Mouse (Mus musculus) ES-E14 (cell line): ENCODE results near the gene Unc5c.

ENCODE experiments used
- CHD2 ChIP-seq: IDR thresholded peaks from 2 replicates; pipeline ENCODE4 v1.6.1; 2014; ENCODE audit warnings: mild to moderate bottlenecking, low read depth, low read length, inconsistent platforms
- HCFC1 ChIP-seq: IDR thresholded peaks from 2 replicates; pipeline ENCODE4 v1.6.1; 2012; ENCODE audit warnings: low read length, inconsistent platforms, borderline replicate concordance; ENCODE audit not compliant: insufficient read depth
- MAFK ChIP-seq: IDR thresholded peaks from 2 replicates; pipeline ENCODE4 v1.6.1; 2014; ENCODE audit warnings: mild to moderate bottlenecking, low read depth, low read length, inconsistent platforms; ENCODE audit not compliant: insufficient read depth
- ZC3H11A ChIP-seq: IDR thresholded peaks from 2 replicates; pipeline ENCODE4 v1.6.1; 2012; ENCODE audit warnings: low read depth, mild to moderate bottlenecking, inconsistent platforms, low read length, borderline replicate concordance
- ZNF384 ChIP-seq: IDR thresholded peaks from 2 replicates; pipeline ENCODE4 v1.6.1; 2012; ENCODE audit warnings: low read depth, low read length, inconsistent platforms

DNA sequence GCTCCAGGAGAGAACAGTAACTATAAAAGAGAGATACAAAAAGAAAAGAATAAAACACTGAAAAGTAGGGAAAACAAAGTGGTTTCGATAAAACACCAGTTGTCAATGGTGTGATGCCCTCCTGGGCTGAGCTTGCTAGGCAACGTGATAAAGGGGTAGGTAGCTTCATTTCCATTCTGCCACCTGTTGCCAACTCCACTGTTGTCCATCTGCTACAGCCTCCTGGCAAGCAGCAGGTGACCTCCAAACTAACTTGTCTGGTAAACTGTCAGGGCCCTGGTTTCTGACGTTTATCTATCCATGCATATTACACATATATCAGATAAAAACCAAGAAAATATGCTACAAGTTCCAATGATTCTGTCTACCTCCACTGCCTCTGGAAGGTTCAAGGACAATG, 344.6 kb downstream of the Unc5c start:
- no peak for TF ChIP-seq CHD2
- TF ChIP-seq ZNF384: no peak
- no peak for TF ChIP-seq HCFC1
- TF ChIP-seq MAFK: no peak
- TF ChIP-seq ZC3H11A: no peak
